Mouse (Mus musculus): ENCODE data around the gene Pak7.

Pak7 gene

GRCm38 (mm10) chr2:136175030-136175429 lies 212.7 kb downstream of the Pak7 start:
- peak in 1 of 2 experiments; percentile 12 for DNase-seq (ENCODE audit: low spot score in 2 of 2)

- no peak for DNase-seq (ENCODE audit: low spot score in 2 of 2)
These were observed 237.0 kb downstream of the Pak7 start for GRCm38 (mm10) chr2:136150752-136151151.

- no peak for DNase-seq (ENCODE audit: low spot score in 2 of 2)
These were observed 238.2 kb downstream of the Pak7 start for GRCm38 (mm10) chr2:136149530-136149929.

- peak; percentile 48 to 55 for DNase-seq (ENCODE audit: low spot score in 2 of 2)
These were observed 238.8 kb downstream of the Pak7 start for GRCm38 (mm10) chr2:136148999-136149398.

- no peak for DNase-seq (ENCODE audit: low spot score in 2 of 2)
These were observed 247.0 kb downstream of the Pak7 start for GRCm38 (mm10) chr2:136140807-136141206.

- DNase-seq (ENCODE audit: low spot score in 2 of 2) = no peak
These were observed 248.4 kb downstream of the Pak7 start for GRCm38 (mm10) chr2:136139159-136140069.

GRCm38 (mm10) chr2:136138451-136138850 lies 249.3 kb downstream of the Pak7 start:
- DNase-seq (ENCODE audit: low spot score in 2 of 2) = no peak

- DNase-seq (ENCODE audit: low spot score in 2 of 2) = no peak
These were observed 265.9 kb downstream of the Pak7 start for GRCm38 (mm10) chr2:136121867-136122266.

GRCm38 (mm10) chr2:136118006-136118405 lies 269.8 kb downstream of the Pak7 start:
- no peak for DNase-seq (ENCODE audit: low spot score in 2 of 2)

- DNase-seq (ENCODE audit: low spot score in 2 of 2) = peak in 1 of 2 experiments; percentile 40
These were observed 274.4 kb downstream of the Pak7 start for GRCm38 (mm10) chr2:136113374-136113773.

GRCm38 (mm10) chr2:136109038-136109363 lies 278.8 kb downstream of the Pak7 start:
- peak in 1 of 2 experiments; percentile 24 for DNase-seq (ENCODE audit: low spot score in 2 of 2)

- DNase-seq (ENCODE audit: low spot score in 2 of 2) = peak in 1 of 2 experiments; percentile 28
These were observed 279.4 kb downstream of the Pak7 start for GRCm38 (mm10) chr2:136108124-136109037.

- DNase-seq (ENCODE audit: low spot score in 2 of 2) = no peak
These were observed 280.2 kb downstream of the Pak7 start for GRCm38 (mm10) chr2:136107597-136107996.

- DNase-seq (ENCODE audit: low spot score in 2 of 2) = no peak
These were observed 290.6 kb downstream of the Pak7 start for GRCm38 (mm10) chr2:136097143-136097542.

GRCm38 (mm10) chr2:136095978-136096377 lies 291.8 kb downstream of the Pak7 start:
- DNase-seq (ENCODE audit: low spot score in 2 of 2) = no peak

GRCm38 (mm10) chr2:136064356-136064755 lies 323.4 kb downstream of the Pak7 start:
- DNase-seq (ENCODE audit: low spot score in 2 of 2) = no peak

GRCm38 (mm10) chr2:136059029-136059669 lies 328.6 kb downstream of the Pak7 start:
- DNase-seq (ENCODE audit: low spot score in 2 of 2) = no peak

- no peak for DNase-seq (ENCODE audit: low spot score in 2 of 2)
These were observed 329.4 kb downstream of the Pak7 start for GRCm38 (mm10) chr2:136058398-136058797.

- peak; percentile 40 to 47 for DNase-seq (ENCODE audit: low spot score in 2 of 2)
These were observed 329.9 kb downstream of the Pak7 start for GRCm38 (mm10) chr2:136057861-136058331.

GRCm38 (mm10) chr2:136051688-136052289 lies 336.0 kb downstream of the Pak7 start, which contains the start of gene Lamp5:
Lamp5 (plus strand) TSS chr2:136052239.
- no peak for DNase-seq (ENCODE audit: low spot score in 2 of 2)
